In genomic region chrX:8102213-8102668, GRCm38 (mm10) we compare ENCODE assay signal across 17 mouse cellular contexts. TPM values are rescaled to one million over a fixed set of nuclear protein-coding genes. Genes with fewer than 3 reads are reported as not detected.
DNase-seq lines count a peak whose midpoint lies in the region; ATAC-seq and TF ChIP-seq lines count a peak whose summit lies in the region.
"Had no signal": no experiment of that assay in that cellular context is flagged by ENCODE, and none has a peak within 500 bp of the region (broad histone marks: within the 10 kb centered on the region; RNA-seq: fewer than 3 reads in every experiment).

No protein-coding gene starts in this region.

- TF ChIP-seq CTCF in liver, embryonic 14.5 days (IDR thresholded peaks at IDR 0.05; ENCODE audit: low read depth), result no peak
- TF ChIP-seq CTCF in left cerebral cortex, adult 2 months (IDR thresholded peaks at IDR 0.05), result no peak

- no peak overlapping the region; the same call in 1 of the 2 replicates for H3K9ac ChIP-seq in liver, embryonic 14.5 days (replicated peaks)
- H3K9ac ChIP-seq: forebrain, embryonic 15.5 days; hindbrain, embryonic 13.5 days; limb, embryonic 13.5 days; midbrain, embryonic 15.5 days; neural tube, embryonic 12.5 days had no signal

- H3K4me3 ChIP-seq in liver, embryonic 14.5 days (ENCODE audit: insufficient read depth in 1 of 2, low read depth in 2 of 2, low read length in 2 of 2), result no peak overlapping the region
- no peak overlapping the region for H3K4me3 ChIP-seq in left cerebral cortex, adult 2 months
- H3K4me3 ChIP-seq: forebrain, embryonic 15.5 days; hindbrain, embryonic 13.5 days; limb, embryonic 13.5 days; midbrain, embryonic 15.5 days; neural tube, embryonic 12.5 days had no signal

- H3K4me2 ChIP-seq in liver, embryonic 14.5 days (ENCODE audit: low read depth), result peak overlapping the region; percentile 51
- H3K4me2 ChIP-seq: forebrain, embryonic 15.5 days; hindbrain, embryonic 13.5 days; limb, embryonic 13.5 days; midbrain, embryonic 15.5 days; neural tube, embryonic 12.5 days had no signal

- H3K27ac ChIP-seq in liver, embryonic 14.5 days, result peak overlapping the region; percentile 65
- H3K27ac ChIP-seq in left cerebral cortex, adult 2 months, result no peak overlapping the region
- H3K27ac ChIP-seq: forebrain, embryonic 15.5 days; hindbrain, embryonic 13.5 days; limb, embryonic 13.5 days; midbrain, embryonic 15.5 days; neural tube, embryonic 12.5 days had no signal

- peak; percentile 89 for TF ChIP-seq EP300 in liver, embryonic 14.5 days (IDR thresholded peaks at IDR 0.05; ENCODE audit: low read depth)

- intact Hi-C loops in left cerebral cortex, adult 2 months (cut with DNase I), result loop anchor here (10.0 kb wide), 1 partner anchor 187 kb away; the partner anchor contains the start of gene Pcsk1n

- H3K4me1 ChIP-seq in liver, embryonic 14.5 days (replicated peaks; ENCODE audit: control insufficient read depth in 2 of 2, insufficient read depth in 2 of 2, low read length in 1 of 2), result peaks cover 0 to 27% of the 10 kb centered on the region in 2 experiments; a peak in 3 of 4 replicates
- H3K4me1 ChIP-seq: neural tube, embryonic 12.5 days had no signal

- no peaks in the 10 kb centered on the region for H3K36me3 ChIP-seq in liver, embryonic 14.5 days (replicated peaks; ENCODE audit: control insufficient read depth, insufficient read depth, low read depth)
- H3K36me3 ChIP-seq: forebrain, embryonic 15.5 days; hindbrain, embryonic 13.5 days; limb, embryonic 13.5 days; midbrain, embryonic 15.5 days; neural tube, embryonic 12.5 days had no signal

- 20% methylated on average over 7 of the region's 7 CpGs for WGBS in liver, embryonic 14.5 days (ENCODE audit: insufficient replicate concordance)

- H3K9me3 ChIP-seq in liver, embryonic 14.5 days (ENCODE audit: control insufficient read depth, low read length), result no peaks in the 10 kb centered on the region
- H3K9me3 ChIP-seq: forebrain, embryonic 15.5 days; hindbrain, embryonic 13.5 days; limb, embryonic 13.5 days; midbrain, embryonic 15.5 days; neural tube, embryonic 12.5 days had no signal

- H3K27me3 ChIP-seq in liver, embryonic 14.5 days (ENCODE audit: control insufficient read depth, insufficient read depth, low read length), result no peaks in the 10 kb centered on the region
- H3K27me3 ChIP-seq: forebrain, embryonic 15.5 days; hindbrain, embryonic 13.5 days; limb, embryonic 13.5 days; midbrain, embryonic 15.5 days; neural tube, embryonic 12.5 days had no signal

- peak; percentile 90 for ATAC-seq in liver, embryonic 14.5 days (ENCODE audit: insufficient read depth)
- no peak for ATAC-seq in inflammation-experienced regulatory T-cells, adult 6 months
- ATAC-seq: forebrain, embryonic 15.5 days; midbrain, embryonic 15.5 days had no signal

- peak; percentile 8 for DNase-seq in adrenal gland, adult 2 months
- no peak for DNase-seq in adrenal gland, postnatal 4 days (ENCODE audit: low spot score in 2 of 2)
- DNase-seq in 3T3-L1 (ENCODE audit: low read depth, low spot score), result peak; percentile 31
- peak; percentile 72 for DNase-seq in c-Kit-positive CD71-positive TER-119-negative erythroid progenitor cells, embryonic 14.5 days (ENCODE audit: low read depth)
- peak; percentile 67 to 79 (median 74) for DNase-seq in liver, embryonic 14.5 days (ENCODE audit: low read depth in 3 of 3, low spot score in 3 of 3)
- DNase-seq in left cerebral cortex, adult 9 months (ENCODE audit: low spot score in 2 of 2), result no peak
- DNase-seq in left cerebral cortex, adult 2 months (ENCODE audit: extremely low spot score in 1 of 2, low spot score in 2 of 2), result no peak
- DNase-seq: cerebellum, adult 9-11 months; kidney, adult 11 months; kidney, postnatal 25 days; lung, postnatal 10 days had no signal

RNA-seq across cellular contexts. Expression of gene Was, which starts 11.9 kb away (rescaled TPM):
- 1 to 10 TPM; 2.4 to 3.2 TPM for total RNA-seq in adrenal gland, adult 2 months (2021)
- polyA plus RNA-seq in adrenal gland, adult 2 months (2012; rRNA removed), result 2.1 and 2.5 TPM in 2 replicates
- total RNA-seq in adrenal gland, postnatal 4 days (2021), result 1 to 10 TPM; 3.1 to 3.3 TPM
- 8.2 and 10.0 TPM in 2 replicates for polyA plus RNA-seq in liver, embryonic 14.5 days (2012; rRNA removed)
- 2.7 and 3.5 TPM in 2 replicates for polyA plus RNA-seq in liver, embryonic 14.5 days (2014; fragmentation: Nextera tagmentation; extraction: Ambion mirVana)
- 10 to 100 TPM; 18.3 to 24.3 (median 22.3) TPM for polyA plus RNA-seq in inflammation-experienced regulatory T-cells, adult 6 months (2017; shearing (Covaris generic))
- total RNA-seq in left cerebral cortex, adult 2 months (2021), result 1 to 10 TPM; 1.5 to 1.9 TPM
- polyA plus RNA-seq: forebrain, embryonic 15.5 days had no signal

RNA-seq across cellular contexts. Expression of gene Suv39h1, which starts 27.7 kb away (rescaled TPM):
- total RNA-seq in adrenal gland, adult 2 months (2021), result 10 to 100 TPM in 1 of 2 experiments, 1 to 10 TPM in 1; 9.1 to 11.2 TPM
- polyA plus RNA-seq in adrenal gland, adult 2 months (2012; rRNA removed), result 4.9 and 5.5 TPM in 2 replicates
- 10 to 100 TPM; 28.9 to 30.0 TPM for total RNA-seq in adrenal gland, postnatal 4 days (2021)
- polyA plus RNA-seq in liver, embryonic 14.5 days (2012; rRNA removed), result 24.6 and 31.3 TPM in 2 replicates
- 28.4 and 34.8 TPM in 2 replicates for polyA plus RNA-seq in liver, embryonic 14.5 days (2014; fragmentation: Nextera tagmentation; extraction: Ambion mirVana)
- polyA plus RNA-seq in inflammation-experienced regulatory T-cells, adult 6 months (2017; shearing (Covaris generic)), result 10 to 100 TPM; 14.7 to 26.1 (median 20.7) TPM
- 10 to 100 TPM; 22.5 to 27.1 TPM for total RNA-seq in left cerebral cortex, adult 2 months (2021)

RNA-seq across cellular contexts. Expression of gene Wdr13, which starts 30.5 kb away (rescaled TPM):
- total RNA-seq in adrenal gland, adult 2 months (2021), result 10 to 100 TPM; 52.4 to 57.7 TPM
- polyA plus RNA-seq in adrenal gland, adult 2 months (2012; rRNA removed), result 213 and 220 TPM in 2 replicates
- total RNA-seq in adrenal gland, postnatal 4 days (2021), result 10 to 100 TPM; 68.3 to 76.5 TPM
- 14.3 and 14.5 TPM in 2 replicates for polyA plus RNA-seq in liver, embryonic 14.5 days (2012; rRNA removed)
- 3.7 and 4.4 TPM in 2 replicates for polyA plus RNA-seq in liver, embryonic 14.5 days (2014; fragmentation: Nextera tagmentation; extraction: Ambion mirVana)
- 10 to 100 TPM; 13.8 to 20.4 (median 19.5) TPM for polyA plus RNA-seq in inflammation-experienced regulatory T-cells, adult 6 months (2017; shearing (Covaris generic))
- total RNA-seq in left cerebral cortex, adult 2 months (2021), result 100 to 1,000 TPM; 190 to 220 TPM

RNA-seq across cellular contexts. Expression of gene Rbm3, which starts 43.4 kb away (rescaled TPM):
- 100 to 1,000 TPM in 1 of 2 experiments, 10 to 100 TPM in 1; 54.5 to 106 TPM for total RNA-seq in adrenal gland, adult 2 months (2021)
- 28.5 and 30.7 TPM in 2 replicates for polyA plus RNA-seq in adrenal gland, adult 2 months (2012; rRNA removed)
- 100 to 1,000 TPM; 391 to 494 TPM for total RNA-seq in adrenal gland, postnatal 4 days (2021)
- polyA plus RNA-seq in liver, embryonic 14.5 days (2012; rRNA removed), result 135 and 224 TPM in 2 replicates
- 317 and 352 TPM in 2 replicates for polyA plus RNA-seq in liver, embryonic 14.5 days (2014; fragmentation: Nextera tagmentation; extraction: Ambion mirVana)
- polyA plus RNA-seq in inflammation-experienced regulatory T-cells, adult 6 months (2017; shearing (Covaris generic)), result 100 to 1,000 TPM; 601 to 807 (median 769) TPM
- 100 to 1,000 TPM in 1 of 2 experiments, 10 to 100 TPM in 1; 86.0 to 124 TPM for total RNA-seq in left cerebral cortex, adult 2 months (2021)

Comparison
In these comparisons a context has a peak if more than half of its experiments do, and no peak if none do; other contexts are left out.
1. DNase-seq: peak in adrenal gland, adult 2 months (single experiment), 3T3-L1 (single experiment), c-Kit-positive CD71-positive TER-119-negative erythroid progenitor cells, embryonic 14.5 days (single experiment) and liver, embryonic 14.5 days (3 of 3); none in adrenal gland, postnatal 4 days (0 of 2), left cerebral cortex, adult 9 months (0 of 2) and left cerebral cortex, adult 2 months (0 of 2).